Mouse (Mus musculus) myocyte (in vitro differentiated cells): ENCODE results near the gene Otoa. TPM values are rescaled to one million over a fixed set of nuclear protein-coding genes. Genes with fewer than 3 reads are reported as not detected.

Source experiments
- H3K27me3 ChIP-seq: one replicate; pipeline ENCODE4 v1.6.1; 2011; ENCODE audit not compliant: control insufficient read depth, insufficient read depth, insufficient read length
- H3K36me3 ChIP-seq: one replicate; pipeline ENCODE4 v1.6.1; 2011; ENCODE audit not compliant: control insufficient read depth, insufficient read depth
- H3K4me2 ChIP-seq: one replicate; pipeline ENCODE4 v1.6.1; 2011; ENCODE audit warnings: low read depth, control low read depth
- H3K4me3 ChIP-seq: one replicate; pipeline ENCODE4 v1.5.1; 2011; ENCODE audit warnings: mild to moderate bottlenecking, control low read depth, moderate library complexity
- H3K79me2 ChIP-seq: one replicate; pipeline ENCODE4 v1.6.1; 2011; ENCODE audit not compliant: control insufficient read depth, insufficient read depth
- H3ac ChIP-seq: one replicate; pipeline ENCODE4 v1.6.1; 2011; ENCODE audit not compliant: control insufficient read depth, insufficient read length
- CEBPB ChIP-seq: IDR thresholded peaks from 2 replicates; pipeline ENCODE4 v1.6.1; 2011; ENCODE audit warnings: mild to moderate bottlenecking, moderate library complexity; ENCODE audit not compliant: poor library complexity, insufficient read depth, severe bottlenecking
- E2F4 ChIP-seq: IDR thresholded peaks from one replicate; pipeline ENCODE4 v1.6.1; 2011; ENCODE audit warnings: mild to moderate bottlenecking, control low read depth, moderate library complexity; ENCODE audit not compliant: insufficient read depth
- MAX ChIP-seq: IDR thresholded peaks from one replicate; pipeline ENCODE4 v1.6.1; 2011; ENCODE audit warnings: low read depth, mild to moderate bottlenecking, control low read depth
- MYOD1 ChIP-seq, 3 experiments: IDR thresholded peaks; one replicate each; pipeline ENCODE4 v1.6.1; 2011; ENCODE audit warnings: control low read depth in 2 of 3, low read depth in 2 of 3, mild to moderate bottlenecking in 2 of 3, moderate library complexity in 1 of 3; ENCODE audit not compliant: insufficient read length in 2 of 3, control insufficient read depth in 1 of 3
- MYOG ChIP-seq, 3 experiments: IDR thresholded peaks; one replicate each; pipeline ENCODE4 v1.6.1; 2011; ENCODE audit warnings: control low read depth in 2 of 3, low read depth in 2 of 3, mild to moderate bottlenecking in 2 of 3; ENCODE audit not compliant: insufficient read length in 2 of 3, control insufficient read depth in 1 of 3, insufficient read depth in 1 of 3
- POLR2A ChIP-seq: IDR thresholded peaks from one replicate; pipeline ENCODE4 v1.6.1; 2011; ENCODE audit warnings: low read depth, mild to moderate bottlenecking, control low read depth, moderate library complexity; ENCODE audit not compliant: insufficient read length
- POLR2AphosphoS2 ChIP-seq: IDR thresholded peaks from one replicate; pipeline ENCODE4 v1.6.1; 2011; ENCODE audit warnings: low read depth, control low read depth; ENCODE audit not compliant: insufficient read length
- REST ChIP-seq: IDR thresholded peaks from one replicate; pipeline ENCODE4 v1.6.1; 2011; ENCODE audit warnings: mild to moderate bottlenecking, control low read depth, moderate library complexity; ENCODE audit not compliant: insufficient read depth, insufficient read length
- SRF ChIP-seq: IDR thresholded peaks from one replicate; pipeline ENCODE4 v1.6.1; 2011; ENCODE audit warnings: low read depth; ENCODE audit not compliant: control insufficient read depth, insufficient read length
- TCF12 ChIP-seq: IDR thresholded peaks from one replicate; pipeline ENCODE4 v1.6.1; 2011; ENCODE audit warnings: mild to moderate bottlenecking, control low read depth; ENCODE audit not compliant: poor library complexity, insufficient read depth, severe bottlenecking
- TCF3 ChIP-seq: IDR thresholded peaks from one replicate; pipeline ENCODE4 v1.6.1; 2011; ENCODE audit warnings: low read depth, control low read depth; ENCODE audit not compliant: insufficient read length
- USF1 ChIP-seq: IDR thresholded peaks from one replicate; pipeline ENCODE4 v1.6.1; 2011; ENCODE audit warnings: low read depth, mild to moderate bottlenecking, control low read depth, moderate library complexity
- polyA plus RNA-seq: library from polyadenylated mRNA; unstranded; fragments of >200 nt; fragmentation: generic; extraction: Trizol; gene quantifications from one replicate; pipeline ENCODE4 v1.2.1, GENCODE M21; 2012; ENCODE audit warnings: missing spikeins

Gene Otoa
- polyA plus RNA-seq, 1 experiment, result 0.35 TPM

- TF ChIP-seq POLR2AphosphoS2 (no peak), REST (no peak), POLR2A (no peak), TCF12 (no peak)
- Histone ChIP-seq H3K27me3 (peaks cover 3% of the 10 kb centered on the region), H3K4me3 (no peak overlapping the region), H3K79me2 (no peaks in the 10 kb centered on the region), H3K36me3 (no peaks in the 10 kb centered on the region), H3K4me2 (no peak overlapping the region), H3ac (no peak overlapping the region)
Observed at GRCm38 (mm10) chr7:121150662-121151061, 69.2 kb downstream of the Otoa start.

- no peak overlapping the region for H3ac ChIP-seq
- H3K36me3 ChIP-seq, result no peaks in the 10 kb centered on the region
- no peak overlapping the region for H3K4me3 ChIP-seq
- H3K79me2 ChIP-seq, result no peaks in the 10 kb centered on the region
- no peak overlapping the region for H3K4me2 ChIP-seq
- H3K27me3 ChIP-seq, result no peaks in the 10 kb centered on the region
- TF ChIP-seq MYOG (IDR thresholded peaks at IDR 0.05; ENCODE audit: control insufficient read depth in 1 of 3, insufficient read depth in 1 of 3, insufficient read length in 2 of 3, low read depth in 2 of 3) (no peak), TCF12 (no peak), USF1 (no peak)
Observed at GRCm38 (mm10) chr7:121152186-121152585, 70.7 kb downstream of the Otoa start.

GRCm38 (mm10) chr7:121165616-121166015 lies 84.2 kb downstream of the Otoa start:
- H3K4me2 ChIP-seq, result no peak overlapping the region
- no peaks in the 10 kb centered on the region for H3K36me3 ChIP-seq
- TF ChIP-seq TCF3 (no peak), CEBPB (no peak), REST (peak; percentile 26), SRF (no peak), POLR2A (no peak)
- H3K27me3 ChIP-seq, result no peaks in the 10 kb centered on the region
- no peak overlapping the region for H3K4me3 ChIP-seq
- H3K79me2 ChIP-seq, result no peaks in the 10 kb centered on the region
- no peak overlapping the region for H3ac ChIP-seq

- H3K36me3 ChIP-seq, result no peaks in the 10 kb centered on the region
- H3K4me2 ChIP-seq, result no peak overlapping the region
- no peak overlapping the region for H3K4me3 ChIP-seq
- TF ChIP-seq POLR2AphosphoS2, result no peak
- no peak for TF ChIP-seq TCF3
- no peak for TF ChIP-seq MAX
- TF ChIP-seq USF1, result no peak
- no peak for TF ChIP-seq E2F4
- no peak for TF ChIP-seq SRF
- TF ChIP-seq POLR2A, result no peak
- H3K79me2 ChIP-seq, result no peaks in the 10 kb centered on the region
- H3ac ChIP-seq, result no peak overlapping the region
- H3K27me3 ChIP-seq, result no peaks in the 10 kb centered on the region
Observed at GRCm38 (mm10) chr7:121171888-121172287, 90.4 kb downstream of the Otoa start.

GRCm38 (mm10) chr7:121187201-121187786 lies 105.8 kb downstream of the Otoa start:
- Histone ChIP-seq H3ac (no peak overlapping the region), H3K4me3 (no peak overlapping the region)

GRCm38 (mm10) chr7:121188976-121189375 lies 107.5 kb downstream of the Otoa start:
- Histone ChIP-seq H3K79me2 (no peaks in the 10 kb centered on the region), H3K4me3 (no peak overlapping the region), H3K36me3 (no peaks in the 10 kb centered on the region), H3K4me2 (no peak overlapping the region), H3K27me3 (no peaks in the 10 kb centered on the region), H3ac (no peak overlapping the region)
- TF ChIP-seq MAX (no peak), SRF (no peak), POLR2A (no peak), CEBPB (no peak), MYOD1 (IDR thresholded peaks at IDR 0.05; ENCODE audit: control insufficient read depth in 1 of 3, insufficient read length in 2 of 3, low read depth in 2 of 3) (no peak), MYOG (IDR thresholded peaks at IDR 0.05; ENCODE audit: control insufficient read depth in 1 of 3, insufficient read depth in 1 of 3, insufficient read length in 2 of 3, low read depth in 2 of 3) (no peak), TCF3 (no peak), POLR2AphosphoS2 (no peak), TCF12 (no peak), REST (no peak), USF1 (no peak), E2F4 (no peak)

More at GRCm38 (mm10) chr7:121187201-121187786, 105.8 kb downstream of the Otoa start:
- peak in 1 of 3 experiments; percentile 22 for TF ChIP-seq MYOG (IDR thresholded peaks at IDR 0.05; ENCODE audit: control insufficient read depth in 1 of 3, insufficient read depth in 1 of 3, insufficient read length in 2 of 3, low read depth in 2 of 3)
- TF ChIP-seq POLR2AphosphoS2, result no peak
- no peak for TF ChIP-seq TCF12
- TF ChIP-seq USF1, result peak; percentile 52
- TF ChIP-seq E2F4, result no peak
- TF ChIP-seq SRF, result no peak
- TF ChIP-seq POLR2A, result no peak
- no peak for TF ChIP-seq TCF3
- no peak overlapping the region for H3K4me2 ChIP-seq
- no peaks in the 10 kb centered on the region for H3K27me3 ChIP-seq
- no peaks in the 10 kb centered on the region for H3K36me3 ChIP-seq
- H3K79me2 ChIP-seq, result no peaks in the 10 kb centered on the region
